Mouse (Mus musculus) T-helper 2 cell (primary cell): Measurements from ENCODE around the gene Usp54.
"Not testable (repeated sequence)": the region's sequence is repeated elsewhere in the genome, so short reads cannot be mapped to it uniquely, and the experiment has no call there.

Experiments
- in situ Hi-C: fragments of 300-600 bp; cut with MboI, MseI; formaldehyde crosslinking; loops from one replicate; pipeline ENCODE4 v1.15.1; 2025; ENCODE audit warnings: high pct_unique_total_duplicates

Gene Usp54

DNA sequence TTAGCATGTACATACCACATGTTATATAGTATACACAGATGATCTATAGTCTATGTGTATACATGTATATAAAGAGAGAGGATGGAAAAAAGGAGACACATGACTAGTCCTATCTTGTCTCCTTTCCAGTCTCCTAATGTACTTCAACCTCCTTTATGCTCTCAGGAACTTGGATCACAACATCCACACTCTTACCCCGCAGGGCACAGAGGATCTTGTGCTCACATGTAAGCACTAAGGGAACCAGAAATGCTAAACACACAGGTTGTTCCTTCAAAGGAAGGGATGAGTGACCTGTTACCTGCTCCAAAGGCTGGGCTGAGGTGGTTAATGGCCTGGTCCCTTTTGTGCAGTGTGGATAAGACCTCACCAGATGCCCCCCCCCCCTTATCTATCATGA lies 28.0 kb downstream of the Usp54 start:
- in situ Hi-C loops = no loop called here

DNA sequence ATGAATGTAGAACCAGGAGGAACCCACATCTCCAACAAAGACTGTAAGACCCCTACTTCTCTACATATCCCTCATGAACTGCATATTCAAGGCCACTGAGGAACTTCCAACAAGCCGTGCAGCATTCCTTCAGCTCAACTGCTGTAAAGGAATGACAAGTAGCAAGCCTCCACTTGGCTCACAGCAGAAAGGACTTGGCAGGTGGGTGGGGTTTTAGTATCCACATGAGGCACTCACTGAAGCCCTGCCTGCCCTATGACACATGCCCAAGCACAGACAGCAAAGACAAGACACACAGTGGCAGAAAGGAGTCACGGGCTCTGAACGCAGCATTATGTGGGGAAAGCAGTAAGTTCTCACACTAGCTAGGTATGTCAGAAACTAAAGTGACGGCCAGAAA lies 30.7 kb downstream of the Usp54 start:
- in situ Hi-C loops = no loop called here

DNA sequence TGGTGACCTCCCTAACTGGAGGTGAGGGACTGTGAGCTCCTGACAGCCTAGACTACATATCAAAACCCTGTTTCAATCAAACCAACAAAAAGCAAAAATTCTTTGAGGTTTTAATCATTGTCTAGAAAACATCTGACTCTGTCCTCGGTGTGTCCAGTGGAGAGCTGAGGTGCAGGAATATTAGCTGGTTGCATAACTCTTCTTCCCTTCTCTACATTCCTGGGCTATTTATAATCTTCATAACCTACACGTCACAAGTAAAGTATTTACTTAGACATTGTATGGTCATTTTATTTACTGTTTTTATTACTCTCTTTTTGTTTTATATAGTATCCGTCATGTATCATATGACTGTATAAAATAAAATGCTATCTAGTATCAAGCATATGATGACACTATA lies 31.3 kb downstream of the Usp54 start:
- in situ Hi-C loops = loop anchor here (10.0 kb wide), 1 partner anchor 1085 kb away; no protein-coding TSS in a partner anchor

DNA sequence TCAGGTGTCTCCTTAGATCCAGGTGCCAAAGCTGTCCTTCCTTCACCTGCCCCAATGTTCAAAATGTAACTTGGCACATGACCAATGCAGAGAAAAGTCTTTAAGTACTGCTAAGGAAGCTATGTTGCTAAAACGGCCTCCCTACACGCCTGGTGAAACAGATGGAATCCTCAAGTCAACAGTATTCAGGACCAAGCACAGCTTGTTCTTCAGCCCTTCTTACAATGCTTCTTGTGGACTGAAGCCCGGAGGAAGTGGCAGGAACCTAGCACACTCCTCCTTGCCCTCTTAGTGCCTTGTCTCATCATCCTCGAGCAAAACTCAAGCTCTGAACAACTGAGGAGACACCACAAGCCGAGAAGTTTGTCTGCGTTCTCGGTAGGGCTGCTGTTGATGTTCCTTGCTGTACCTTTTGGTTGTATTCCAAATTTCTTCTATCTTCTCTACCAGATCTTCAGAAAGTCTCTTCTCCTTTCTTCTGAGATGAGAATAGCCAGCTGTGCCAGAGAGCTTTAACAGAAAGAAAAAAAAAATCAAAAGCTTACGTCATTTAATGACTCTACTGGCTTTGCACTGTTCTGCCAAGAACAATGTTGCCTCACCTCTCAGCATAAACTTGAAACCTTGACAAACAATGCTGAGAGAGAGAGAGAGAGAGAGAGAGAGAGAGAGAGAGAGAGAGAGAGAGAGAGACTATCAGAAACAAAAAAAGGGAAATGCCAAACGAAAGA lies 33.3 kb downstream of the Usp54 start:
- in situ Hi-C loops = loop anchor here (10.0 kb wide), 1 partner anchor 1087 kb away; no protein-coding TSS in a partner anchor

DNA sequence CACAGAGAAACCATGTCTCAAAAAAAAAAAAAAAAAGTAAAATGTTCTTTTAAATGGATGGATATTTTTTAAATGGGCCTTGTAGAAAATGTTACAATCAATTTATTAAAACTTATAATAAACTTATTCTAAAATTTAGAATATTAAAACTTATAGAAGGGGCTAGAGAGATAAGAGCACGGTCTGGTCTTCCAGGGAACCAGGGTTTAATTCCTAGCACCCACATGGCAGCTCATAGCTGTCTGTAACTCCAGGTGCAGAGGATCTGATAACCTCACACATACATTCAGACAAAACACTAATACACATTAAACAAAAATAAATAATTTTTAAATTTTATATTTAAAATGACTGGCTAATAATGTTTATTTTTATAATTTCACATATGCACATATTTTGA lies 39.6 kb downstream of the Usp54 start:
- in situ Hi-C loops = loop anchor here (10.0 kb wide), 1 partner anchor 1094 kb away; no protein-coding TSS in a partner anchor

DNA sequence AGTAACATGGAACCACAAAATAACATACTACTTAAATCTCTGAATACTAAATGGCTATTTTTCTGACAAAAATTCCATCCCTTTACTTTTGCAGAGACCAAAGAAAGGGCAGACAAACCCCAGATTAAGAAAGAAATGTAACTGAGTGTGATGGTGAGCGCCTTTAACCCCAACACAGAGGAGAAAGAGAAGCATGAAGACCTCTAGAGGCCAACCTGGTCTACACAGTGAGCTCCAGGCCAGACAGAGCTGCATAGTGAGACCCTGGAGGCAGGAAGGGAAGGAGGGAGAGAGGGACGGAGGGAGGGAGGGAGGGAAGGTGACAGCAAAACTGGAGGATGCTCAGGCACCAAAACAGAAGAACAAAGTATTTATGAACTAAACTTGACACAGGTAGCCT lies 40.7 kb downstream of the Usp54 start:
- in situ Hi-C loops = loop anchor here (10.0 kb wide), 1 partner anchor 1095 kb away; no protein-coding TSS in a partner anchor

DNA sequence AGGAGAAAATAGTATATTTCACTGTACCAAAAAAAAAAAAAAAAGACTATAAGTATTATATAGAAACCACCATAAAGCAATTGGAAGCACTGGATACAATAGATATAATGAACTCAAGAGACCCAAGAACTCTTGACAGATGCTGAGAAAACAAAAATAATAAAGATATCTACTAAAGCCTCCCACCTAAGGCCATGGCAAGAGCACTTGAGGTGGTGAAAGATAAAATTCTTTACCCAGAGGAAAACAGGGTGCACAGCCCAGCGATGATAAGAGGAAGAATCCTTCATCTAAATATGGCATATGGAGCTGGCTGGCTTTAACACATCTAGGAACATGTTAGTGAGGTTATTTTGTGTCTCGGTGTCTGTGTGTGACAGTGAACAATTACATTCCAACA lies 41.3 kb downstream of the Usp54 start:
- in situ Hi-C loops = no loop called here

DNA sequence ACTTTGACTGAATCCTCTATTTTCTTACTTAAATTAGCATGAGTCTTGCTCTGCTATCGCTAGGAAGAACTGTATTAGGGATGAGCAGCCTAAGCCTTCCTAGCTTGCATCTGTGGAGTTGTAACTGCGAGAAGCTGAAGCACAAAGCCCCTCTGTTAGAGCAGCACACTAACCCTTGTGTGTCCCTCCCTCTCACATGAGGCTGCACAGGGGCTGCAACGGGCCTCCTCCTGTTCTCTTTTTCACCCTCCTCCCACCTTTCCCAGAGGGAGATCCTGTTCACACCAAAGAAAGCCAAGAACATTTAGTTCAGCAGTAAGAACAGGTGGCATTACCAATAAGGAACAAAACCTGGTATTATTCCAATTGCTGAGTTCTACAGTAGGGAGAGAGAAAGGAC lies 45.1 kb downstream of the Usp54 start:
- in situ Hi-C loops = no loop called here

DNA sequence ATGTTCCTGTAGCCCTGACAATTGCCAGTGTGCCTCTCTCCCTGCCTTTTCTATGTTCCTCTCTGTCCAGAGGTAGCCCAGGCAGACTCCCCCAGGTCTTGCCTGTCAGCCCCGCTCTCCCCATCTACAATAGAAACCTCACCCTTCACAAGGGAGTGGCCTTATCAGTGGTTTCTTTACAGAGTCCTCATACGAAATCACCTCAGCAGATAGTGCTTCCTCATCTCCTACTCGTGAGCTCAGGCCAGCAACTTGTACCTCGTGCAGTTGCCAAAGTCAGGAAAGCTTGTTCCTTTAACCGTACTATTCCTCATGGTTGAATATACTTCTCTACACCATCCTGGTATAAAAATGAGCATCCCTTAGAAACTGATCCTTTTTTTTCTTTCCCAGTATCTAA lies 53.4 kb downstream of the Usp54 start:
- in situ Hi-C loops = no loop called here

DNA sequence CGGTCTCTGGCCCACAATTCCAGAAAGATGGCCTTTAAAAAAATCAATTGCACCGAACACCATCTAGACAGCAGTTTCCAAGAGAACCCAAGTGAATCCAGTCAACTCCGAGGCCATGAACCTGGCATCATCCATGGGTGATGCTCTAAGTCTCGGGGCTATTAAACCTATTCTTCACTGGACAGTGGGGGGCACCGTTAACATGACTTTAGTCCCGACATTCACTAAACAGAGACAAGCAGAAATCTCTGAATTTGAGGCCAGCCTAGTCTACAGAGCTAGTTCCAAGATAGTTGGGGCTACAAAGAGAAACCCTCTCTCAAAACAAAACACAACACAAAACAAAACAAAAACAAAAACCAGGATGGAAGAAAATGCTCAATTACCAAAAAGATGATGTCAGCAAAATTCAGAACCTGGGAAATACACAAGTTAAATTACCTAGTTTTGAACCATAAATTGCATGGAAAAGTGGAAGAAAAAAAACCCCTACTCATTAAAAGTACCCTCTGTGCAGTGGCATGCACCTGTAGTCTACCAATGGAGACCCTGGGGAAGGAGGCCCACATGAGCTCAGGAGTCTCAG lies 61.9 kb downstream of the Usp54 start:
- in situ Hi-C loops = loop anchor here (5.0 kb wide), 1 partner anchor 83 kb away; no protein-coding TSS in a partner anchor

DNA sequence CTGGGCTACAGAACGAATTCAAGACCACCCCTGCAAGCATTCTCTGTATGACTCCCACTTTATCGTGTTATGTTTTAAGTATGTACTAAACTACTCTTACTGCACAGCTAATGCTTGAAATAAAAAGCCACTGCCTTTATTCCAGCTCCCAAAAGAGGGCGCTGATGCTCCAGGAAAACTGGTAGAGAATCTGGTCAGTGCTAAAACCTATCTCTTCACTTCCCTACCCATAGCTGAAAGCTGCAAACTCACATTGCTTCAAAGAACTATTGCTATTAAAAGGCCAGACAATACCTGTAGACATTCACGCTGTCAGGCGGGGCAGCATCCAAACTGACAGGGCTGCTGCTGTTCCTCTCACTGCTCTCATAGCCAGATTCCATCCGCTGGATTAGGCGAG lies 64.7 kb downstream of the Usp54 start:
- in situ Hi-C loops = loop anchor here (5.0 kb wide), 1 partner anchor 86 kb away; no protein-coding TSS in a partner anchor

DNA sequence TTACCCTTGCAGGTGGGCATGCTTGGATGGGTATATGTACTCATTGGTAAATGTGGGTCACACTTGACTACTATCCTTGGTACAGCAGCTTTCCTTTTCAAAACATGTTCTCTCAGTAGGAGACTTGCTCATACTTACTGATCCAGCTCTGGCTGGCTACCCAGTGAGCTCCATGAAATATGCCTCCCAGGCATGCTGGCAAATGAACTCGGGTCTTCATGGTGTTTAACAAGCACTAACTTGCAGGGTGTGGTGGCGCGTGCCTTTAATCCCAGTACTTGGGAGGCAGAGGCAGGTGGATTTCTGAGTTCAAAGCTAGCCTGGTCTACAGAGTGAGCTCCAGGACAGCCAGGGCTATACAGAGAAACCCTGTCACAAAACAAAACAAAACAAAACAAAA lies 67.7 kb downstream of the Usp54 start:
- in situ Hi-C loops = not testable (repeated sequence)

DNA sequence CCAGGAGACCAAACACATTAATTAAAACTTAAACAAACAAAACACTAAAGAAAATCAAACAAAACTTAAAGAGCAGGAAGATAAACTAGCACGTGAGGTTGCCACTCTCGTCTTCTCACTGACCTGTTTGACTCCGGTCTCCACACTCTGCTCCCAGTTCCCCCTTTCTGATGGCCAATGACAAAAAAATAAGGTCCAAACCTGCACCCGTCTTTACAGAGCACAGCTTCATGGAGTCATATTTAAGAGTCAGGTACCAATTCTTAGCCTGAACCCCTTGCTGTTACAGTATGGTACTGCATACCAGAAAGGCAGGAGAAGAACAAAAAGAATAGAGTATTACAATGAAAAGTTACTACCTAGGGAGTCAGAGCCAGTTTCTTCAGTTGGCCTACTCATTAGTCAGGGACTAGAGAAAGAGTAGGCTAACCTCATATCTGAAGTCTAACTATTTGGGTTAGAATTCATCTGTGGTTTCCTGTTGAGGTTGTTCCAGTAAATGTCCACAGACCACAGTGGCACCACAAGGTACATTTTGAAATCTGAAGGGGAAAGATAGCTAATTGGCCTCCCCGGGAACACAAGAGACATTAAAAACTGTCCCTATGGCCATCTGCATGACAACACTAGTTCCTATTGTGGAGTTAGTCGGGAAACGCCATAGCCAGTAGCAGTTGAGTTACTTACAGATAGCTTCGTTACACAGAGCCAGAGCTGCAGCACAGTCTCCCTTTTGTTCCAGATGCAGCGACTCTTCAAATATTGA lies 75.4 kb downstream of the Usp54 start:
- in situ Hi-C loops = no loop called here

DNA sequence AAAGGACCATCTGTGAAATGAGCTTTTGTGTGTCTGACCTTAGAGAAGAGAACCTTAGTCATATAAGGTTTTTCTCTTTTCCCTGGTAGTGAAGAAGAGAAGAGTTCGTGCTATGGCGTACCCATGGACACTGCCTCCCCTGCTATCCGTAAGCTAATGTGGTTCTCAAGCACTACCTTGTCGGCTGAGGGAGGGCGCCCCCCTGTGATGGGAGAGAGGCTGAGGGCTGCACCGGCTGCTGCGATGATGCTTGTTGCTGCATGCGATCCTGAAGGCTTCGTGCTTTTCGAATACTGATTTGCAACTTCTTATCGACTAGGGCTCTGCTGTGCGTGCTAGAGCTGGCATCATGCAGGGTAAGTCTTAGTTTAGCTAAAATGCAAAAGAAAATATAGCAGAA lies 76.2 kb downstream of the Usp54 start:
- in situ Hi-C loops = no loop called here

DNA sequence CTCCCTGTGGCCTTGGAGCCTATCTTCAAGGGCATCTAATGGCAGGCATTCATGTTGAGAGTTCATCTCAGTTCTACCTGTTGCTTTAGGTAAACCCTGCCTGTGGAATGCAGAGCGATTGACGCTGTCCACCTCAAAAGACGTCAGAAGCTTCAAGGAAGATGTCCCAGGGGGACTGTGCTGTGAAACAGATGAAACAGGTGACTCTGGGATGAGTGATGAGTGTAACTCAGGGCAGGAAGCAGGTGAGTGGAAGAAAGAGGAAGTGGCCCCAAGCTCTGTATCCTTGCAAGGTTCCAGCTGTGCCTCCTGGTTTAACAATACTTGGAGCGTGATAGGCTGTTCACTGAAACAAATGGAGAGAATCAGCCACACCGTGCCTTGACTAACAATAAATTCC lies 79.0 kb downstream of the Usp54 start:
- in situ Hi-C loops = no loop called here

DNA sequence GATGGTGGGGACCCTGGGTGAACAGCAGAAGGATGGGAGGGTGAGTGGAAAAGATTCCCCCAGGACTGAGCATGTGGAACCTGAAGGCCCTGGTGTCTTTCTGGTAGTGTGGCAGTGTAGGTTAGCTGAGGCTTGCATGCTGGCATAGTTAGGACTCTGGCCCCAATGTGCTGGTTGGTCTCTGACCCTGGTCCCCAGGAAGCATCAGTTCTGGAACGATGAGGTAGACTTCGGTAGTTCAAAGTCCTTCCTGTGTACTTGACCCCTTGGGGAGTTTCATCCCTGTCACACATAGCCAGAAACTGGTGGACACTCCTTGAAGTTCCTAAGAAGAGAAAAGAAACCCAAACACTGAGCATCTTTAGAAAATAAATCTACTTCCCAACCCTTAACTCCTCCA lies 90.7 kb downstream of the Usp54 start:
- in situ Hi-C loops = no loop called here

DNA sequence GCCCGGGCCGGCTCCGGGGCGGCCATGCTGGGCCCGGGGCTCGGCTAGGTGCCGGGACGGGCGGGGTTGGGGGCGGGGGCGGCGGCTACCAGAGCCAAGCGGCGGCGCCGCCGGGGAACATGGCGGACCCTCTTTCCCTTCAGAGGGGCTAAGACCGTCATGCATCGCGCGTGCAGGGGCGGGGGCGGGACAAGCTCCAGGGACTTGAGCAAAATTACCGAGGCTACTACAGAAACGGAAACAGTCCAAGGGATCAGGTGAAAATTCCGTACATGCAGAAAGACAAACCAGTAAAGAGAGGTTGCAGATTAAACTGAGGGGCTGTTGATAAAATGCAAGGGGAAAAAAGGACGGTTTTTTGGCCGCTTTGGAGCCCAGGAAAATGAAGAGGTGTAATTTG lies 94.4 kb downstream of the Usp54 start, which contains the start of gene Ppp3cb:
TSS of gene Ppp3cb (minus strand) at position 159 of the 400 bp plus-strand sequence.
- in situ Hi-C loops = no loop called here

DNA sequence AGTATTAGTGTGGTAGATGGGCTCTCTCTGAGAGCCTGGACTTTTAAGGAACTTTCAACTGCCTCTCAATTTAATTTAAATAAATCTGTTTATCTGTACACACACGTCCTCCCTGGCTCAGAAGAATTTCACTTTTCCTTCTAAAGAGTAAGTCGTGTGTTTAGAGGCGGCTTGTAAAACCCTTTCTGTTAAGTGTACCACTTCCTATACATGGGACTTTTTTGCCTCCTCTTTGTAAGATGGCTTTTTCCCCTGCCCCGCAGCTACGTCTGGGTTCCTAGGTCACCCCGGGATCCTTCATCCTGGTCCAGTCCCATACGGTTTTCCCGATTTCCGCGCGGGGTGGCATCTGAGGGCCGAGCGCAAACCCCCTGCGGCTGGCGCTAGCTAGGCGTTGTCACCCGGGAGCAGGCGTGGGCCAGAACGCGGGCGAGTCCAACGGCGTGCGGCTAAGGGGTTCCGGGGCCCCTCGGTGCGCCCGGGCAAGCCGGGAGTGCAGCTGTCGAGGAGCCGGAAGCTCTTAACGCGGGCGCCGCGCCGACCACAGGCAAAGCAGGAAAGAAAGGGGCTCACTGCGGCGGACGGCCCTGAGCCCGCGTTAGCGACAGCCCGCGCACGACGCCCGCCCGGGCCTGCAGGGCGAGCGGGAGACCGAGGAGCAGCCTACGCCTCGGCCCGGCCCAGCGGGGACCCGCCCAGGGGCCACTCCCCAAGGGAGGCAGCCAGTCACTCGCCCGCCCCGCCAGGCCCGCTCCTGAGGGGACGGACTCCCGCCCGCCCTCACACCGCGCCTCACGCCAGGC lies 95.1 kb downstream of the Usp54 start:
- in situ Hi-C loops = no loop called here

DNA sequence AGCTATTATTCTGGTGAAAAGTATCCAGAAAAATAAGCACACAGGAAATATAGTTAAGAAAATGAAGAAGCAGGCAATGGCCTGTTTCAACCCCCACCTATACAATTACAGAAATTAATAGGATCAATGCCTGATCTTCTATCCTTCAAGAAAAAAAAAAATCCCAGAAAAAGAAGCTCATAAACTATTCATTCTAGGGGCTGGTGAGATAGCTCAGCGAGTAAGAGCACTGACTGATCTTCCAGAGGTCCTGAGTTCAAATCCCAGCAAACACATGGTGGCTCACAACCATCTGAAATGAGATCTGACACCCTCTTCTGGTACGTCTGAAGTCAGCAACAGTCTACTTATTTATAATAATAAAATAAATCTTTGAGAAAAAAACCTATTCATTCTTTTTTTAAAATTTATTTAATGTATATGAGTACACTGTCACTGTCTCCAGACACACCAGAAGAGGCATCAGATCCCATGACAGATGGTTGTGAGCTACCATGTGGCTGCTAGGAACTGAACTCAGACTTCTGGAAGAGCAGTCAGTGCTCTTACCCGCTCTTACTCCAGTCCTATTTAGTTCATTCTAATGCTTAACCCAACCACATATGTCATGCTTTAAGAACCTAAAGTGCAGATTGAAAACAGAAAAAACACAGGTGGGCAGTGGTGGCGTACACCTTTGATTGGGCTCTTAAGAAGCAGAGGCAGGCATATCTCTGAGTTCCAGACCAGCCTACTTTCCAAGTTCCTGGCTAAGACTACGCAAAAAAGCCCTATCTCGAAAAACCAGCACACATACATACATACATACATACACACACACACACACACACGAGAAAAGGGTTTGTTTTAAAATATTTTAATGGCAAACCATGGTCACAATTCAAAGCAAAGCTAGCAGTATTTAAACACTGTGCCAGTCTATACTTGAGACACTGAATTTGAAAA lies 96.1 kb downstream of the Usp54 start:
- in situ Hi-C loops = no loop called here

DNA sequence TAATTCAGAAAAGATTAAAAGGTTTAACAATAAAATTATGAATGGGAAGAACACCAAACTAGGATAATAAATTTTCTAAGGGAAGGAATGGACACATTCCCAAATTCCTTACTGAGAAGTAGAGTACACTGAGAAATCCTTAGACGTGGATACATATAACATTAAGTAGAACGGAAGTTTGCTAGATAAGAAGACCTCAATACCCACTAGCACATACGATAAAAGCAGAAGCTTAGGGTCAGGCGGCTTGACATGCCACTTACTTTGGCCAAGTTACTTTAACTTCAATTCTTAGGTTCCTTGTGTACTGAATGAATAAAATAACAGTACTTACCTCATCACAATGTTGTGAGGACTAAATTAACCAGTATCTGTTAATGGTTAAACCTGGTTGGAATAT lies 111.2 kb downstream of the Usp54 start:
- in situ Hi-C loops = no loop called here
